Mouse (Mus musculus): ENCODE data around the gene Apod. TPM values are rescaled to one million over a fixed set of nuclear protein-coding genes. Genes with fewer than 3 reads are reported as not detected.
"Not testable (repeated sequence)": the region's sequence is repeated elsewhere in the genome, so short reads cannot be mapped to it uniquely, and the experiment has no call there.

Gene Apod
- 10 to 100 TPM in 1 of 2 experiments, 1 to 10 TPM in 1; 9.1 to 15.5 TPM for total RNA-seq (2021)
- long read RNA-seq, experiment 1, transcript Apod-203 (6 exons, 2,074 nt) = major isoform, 5 of 10 reads
- long read RNA-seq, experiment 1, partial matches to known transcripts = 0 of 10 reads
- long read RNA-seq, experiment 1, other reads (novel, unspliced or antisense) = 3 of 10 reads
- long read RNA-seq, experiment 2, partial matches to known transcripts = 0 of 2 reads
- long read RNA-seq, experiment 2, other reads (novel, unspliced or antisense) = 0 of 2 reads

- DNase-seq (ENCODE audit: low spot score in 2 of 2) = peak in 1 of 2 experiments; percentile 26
These were observed at the start of gene Apod for GRCm38 (mm10) chr16:31314497-31315233. Gene Apod (minus strand): TSS chr16:31314808.

GRCm38 (mm10) chr16:31363685-31364436, 49.3 kb upstream of the Apod start:
- no peak for DNase-seq (ENCODE audit: low spot score in 2 of 2)

DNA sequence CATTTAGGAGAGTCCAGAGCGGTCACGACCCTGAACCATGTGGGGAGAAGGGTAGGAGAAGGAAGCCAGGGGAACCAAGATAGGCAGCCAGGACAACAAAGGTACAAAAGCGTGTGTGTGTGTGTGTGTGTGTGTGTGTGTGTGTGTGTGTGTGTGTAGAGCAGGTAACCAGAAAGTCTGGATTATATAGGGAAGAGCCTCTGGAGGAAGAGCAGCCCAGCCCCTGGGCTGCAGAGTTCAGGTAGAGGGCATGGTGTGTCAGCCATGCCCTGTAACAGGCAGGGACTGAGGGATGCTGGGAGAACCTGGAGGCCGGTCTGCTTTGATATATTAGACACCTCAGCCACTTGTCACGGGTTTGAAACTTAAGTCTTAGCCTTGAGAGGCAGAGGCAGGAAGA, 44.9 kb upstream of the Apod start:
- DNase-seq (ENCODE audit: low spot score in 2 of 2) = no peak

GRCm38 (mm10) chr16:31358991-31359390, 44.4 kb upstream of the Apod start:
- DNase-seq (ENCODE audit: low spot score in 2 of 2) = no peak

GRCm38 (mm10) chr16:31358576-31358975, 44.0 kb upstream of the Apod start:
- DNase-seq (ENCODE audit: low spot score in 2 of 2) = no peak

DNA sequence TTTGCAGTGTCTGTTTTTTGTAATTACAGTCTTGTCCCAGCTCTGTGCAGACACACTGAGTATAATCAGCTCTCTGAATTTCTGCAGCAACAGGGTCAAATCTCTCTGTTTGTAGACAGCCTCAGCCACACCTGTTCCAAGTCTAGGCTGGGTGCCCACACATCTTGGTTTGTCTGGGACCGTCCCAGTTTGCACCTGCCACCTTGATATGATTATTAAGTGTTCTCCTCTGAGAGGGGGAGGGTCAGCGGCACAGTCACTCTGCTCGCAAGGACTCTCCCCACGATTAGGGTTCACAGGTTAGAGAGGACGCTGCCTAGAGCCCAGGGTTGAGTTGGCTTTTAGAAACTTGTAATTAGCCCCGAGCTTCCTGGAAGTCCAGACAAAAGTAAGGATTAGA, 41.3 kb upstream of the Apod start:
- no peak for DNase-seq (ENCODE audit: low spot score in 2 of 2)

DNA sequence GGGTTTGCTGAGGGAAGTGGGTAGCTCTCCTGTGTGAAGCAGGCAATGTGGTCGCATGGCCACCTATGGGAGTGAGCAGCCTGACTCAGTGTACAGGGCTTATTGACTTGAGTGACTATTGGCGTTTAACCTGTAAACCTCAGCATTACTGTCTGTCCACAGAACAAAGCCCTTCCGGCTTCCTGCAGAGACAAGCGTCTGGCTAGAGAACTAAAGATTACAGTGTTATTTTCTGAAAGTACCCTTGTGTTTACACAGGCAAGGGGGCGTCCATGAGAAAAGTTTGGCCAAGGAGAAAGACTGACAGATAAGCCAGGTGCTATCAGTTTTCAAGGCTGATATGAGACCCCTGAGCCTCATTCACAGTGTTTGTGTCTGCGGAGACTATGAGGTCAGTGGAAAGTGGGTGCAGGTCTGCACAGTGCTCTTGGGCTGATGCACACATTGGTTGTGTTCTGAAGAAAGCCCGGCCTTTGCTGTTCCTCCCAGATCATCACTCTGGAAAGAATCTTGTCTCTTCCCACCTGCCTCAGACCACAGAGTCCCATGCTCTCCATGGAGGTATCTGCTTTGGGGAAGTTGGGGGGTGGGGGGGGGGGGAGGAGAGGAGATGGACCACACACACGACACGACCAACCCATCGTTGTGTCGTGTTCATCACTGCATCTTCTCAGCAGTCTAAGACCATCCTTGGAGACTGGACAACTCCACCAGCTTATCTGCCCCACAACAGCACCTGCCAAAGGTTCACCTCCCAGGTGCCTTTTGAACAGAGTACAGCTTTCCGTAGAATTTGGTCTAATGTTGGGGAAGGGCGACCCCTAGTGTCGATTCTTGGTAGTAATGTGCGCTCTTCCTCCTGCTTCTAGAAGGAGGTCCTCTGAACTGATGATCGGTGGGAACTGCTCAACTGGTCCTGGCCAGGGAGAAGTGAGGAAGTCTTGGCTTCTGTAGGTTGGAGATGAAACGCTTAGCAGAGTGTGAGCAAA, 40.0 kb upstream of the Apod start:
- peak; percentile 31 to 52 for DNase-seq (ENCODE audit: low spot score in 2 of 2)

DNA sequence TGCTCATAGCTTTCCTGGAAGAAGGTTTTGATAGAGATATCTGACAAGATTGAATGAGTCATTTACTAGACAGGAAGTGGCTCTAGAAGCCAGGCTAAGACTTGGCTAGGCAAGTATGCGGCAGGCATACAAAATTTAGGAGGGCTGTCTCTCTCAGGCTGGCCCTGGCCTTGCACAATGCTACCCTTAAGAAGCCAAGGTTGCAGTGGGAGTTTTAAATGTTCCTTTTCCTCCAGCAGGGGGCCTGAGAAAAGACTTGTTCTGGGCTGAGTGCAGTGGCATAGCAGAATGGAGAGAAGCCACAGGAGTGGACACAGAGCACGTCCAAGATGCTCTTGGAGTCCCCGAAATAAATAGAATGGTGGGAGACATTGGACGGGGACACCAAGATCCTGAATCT, 38.4 kb upstream of the Apod start:
- DNase-seq (ENCODE audit: low spot score in 2 of 2) = no peak

GRCm38 (mm10) chr16:31347581-31347980, 33.0 kb upstream of the Apod start:
- DNase-seq (ENCODE audit: low spot score in 2 of 2) = peak; percentile 56 to 69

DNA sequence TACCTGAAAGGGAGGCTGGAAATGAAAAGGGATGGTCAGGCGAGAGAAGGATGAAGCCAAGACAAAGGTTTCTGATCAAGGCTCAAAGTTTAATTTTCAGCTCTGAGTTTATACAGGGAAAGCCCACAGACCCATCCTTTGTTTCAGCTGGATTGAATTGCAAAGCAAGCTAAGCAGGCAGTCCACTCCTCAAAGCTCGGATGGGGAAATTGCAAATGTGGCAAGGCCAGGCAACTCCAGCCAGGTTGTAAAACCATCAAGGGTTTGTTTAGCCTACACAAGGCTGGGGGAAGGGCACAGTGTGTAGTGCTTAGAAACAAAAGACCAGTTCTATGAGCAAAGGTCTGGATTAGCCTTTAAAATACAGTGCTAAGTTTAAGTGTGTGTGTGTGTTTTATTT, 28.4 kb upstream of the Apod start:
- no peak for DNase-seq (ENCODE audit: low spot score in 2 of 2)

DNA sequence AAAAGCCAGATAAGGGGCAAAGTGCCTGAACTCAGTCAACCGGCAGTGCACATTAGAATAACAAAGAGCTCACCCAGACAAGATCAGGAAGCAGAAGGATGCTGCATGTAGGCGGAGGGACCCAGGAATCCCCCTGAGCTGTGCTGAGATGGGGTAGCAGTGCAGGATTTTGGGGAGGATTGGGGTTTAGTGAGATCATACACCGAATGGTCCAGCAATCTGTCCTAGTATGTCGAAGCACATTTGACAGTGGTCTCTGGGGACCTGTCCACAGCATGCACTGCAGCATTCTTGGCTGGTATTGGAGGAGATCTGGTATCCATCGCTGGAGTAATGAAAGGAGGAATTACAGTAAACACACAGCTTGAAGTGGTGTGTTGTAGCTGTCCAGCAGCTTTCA, 27.9 kb upstream of the Apod start:
- DNase-seq (ENCODE audit: low spot score in 2 of 2) = no peak

GRCm38 (mm10) chr16:31339332-31339731, 24.7 kb upstream of the Apod start:
- DNase-seq (ENCODE audit: low spot score in 2 of 2) = no peak

GRCm38 (mm10) chr16:31337956-31338355, 23.3 kb upstream of the Apod start:
- DNase-seq (ENCODE audit: low spot score in 2 of 2) = no peak

DNA sequence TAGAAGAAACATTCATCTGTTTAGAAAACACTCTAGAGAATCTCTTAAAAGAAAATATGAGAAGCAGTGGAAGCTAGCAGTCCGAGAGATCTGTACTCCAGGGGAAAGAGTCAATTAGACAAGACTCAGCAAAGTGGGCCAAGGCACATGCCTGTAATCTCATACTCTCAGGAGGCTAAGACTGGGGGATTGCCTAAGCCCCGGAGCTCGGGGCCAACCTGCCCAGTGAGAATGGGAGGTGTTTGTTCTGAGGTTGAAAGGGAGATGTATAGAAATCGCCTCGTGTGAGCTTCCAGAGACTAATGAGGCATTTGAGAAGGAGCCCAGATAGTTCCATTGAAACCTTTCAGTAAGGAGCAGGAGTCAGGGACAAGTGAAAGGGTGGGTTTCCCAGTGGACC, 20.2 kb upstream of the Apod start:
- no peak for DNase-seq (ENCODE audit: low spot score in 2 of 2)

DNA sequence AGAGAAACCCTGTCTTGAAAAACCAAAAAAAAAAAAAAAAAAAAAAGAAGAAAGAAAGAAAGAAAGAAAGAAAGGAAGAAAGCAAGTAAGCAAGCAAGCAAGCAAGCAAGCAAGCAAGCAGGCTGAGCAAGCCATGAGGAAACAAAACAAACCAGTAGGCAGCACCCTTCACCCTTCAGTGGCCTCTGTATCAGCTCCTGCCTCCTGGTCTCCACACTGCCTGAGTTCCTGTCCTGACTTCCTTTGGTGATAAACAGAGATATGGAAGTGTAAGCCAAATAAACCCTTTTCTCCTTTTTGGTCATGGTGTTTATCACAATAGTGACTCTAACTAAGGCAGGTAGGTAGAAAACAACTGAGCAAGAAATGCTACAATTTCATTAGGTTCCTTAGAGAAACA, 18.0 kb upstream of the Apod start:
- DNase-seq (ENCODE audit: low spot score in 2 of 2) = no peak

GRCm38 (mm10) chr16:31330970-31331369, 16.4 kb upstream of the Apod start:
- not testable (repeated sequence) for DNase-seq (ENCODE audit: low spot score in 2 of 2)

DNA sequence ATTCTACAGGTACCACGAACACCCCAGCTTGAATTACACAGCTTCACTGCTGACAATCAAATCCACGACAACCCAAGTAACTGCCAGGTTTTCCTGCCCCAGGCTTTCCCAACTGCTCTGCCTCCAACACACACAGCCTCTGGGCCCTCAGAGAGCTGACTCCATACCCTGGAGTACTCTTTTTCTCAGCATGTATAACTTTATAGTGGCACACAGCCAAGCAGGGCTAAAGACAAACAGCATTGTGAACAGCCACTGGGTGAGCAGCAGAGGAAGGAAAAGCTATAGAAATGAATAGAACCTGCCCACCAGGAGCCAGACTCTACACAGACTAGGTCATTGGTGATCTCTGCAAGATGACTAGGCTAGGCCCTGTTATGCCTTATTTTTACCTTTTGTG, 15.1 kb upstream of the Apod start:
- DNase-seq (ENCODE audit: low spot score in 2 of 2) = no peak

GRCm38 (mm10) chr16:31327891-31328290, 13.3 kb upstream of the Apod start:
- DNase-seq (ENCODE audit: low spot score in 2 of 2) = no peak

GRCm38 (mm10) chr16:31327430-31327829, 12.8 kb upstream of the Apod start:
- DNase-seq (ENCODE audit: low spot score in 2 of 2) = no peak

DNA sequence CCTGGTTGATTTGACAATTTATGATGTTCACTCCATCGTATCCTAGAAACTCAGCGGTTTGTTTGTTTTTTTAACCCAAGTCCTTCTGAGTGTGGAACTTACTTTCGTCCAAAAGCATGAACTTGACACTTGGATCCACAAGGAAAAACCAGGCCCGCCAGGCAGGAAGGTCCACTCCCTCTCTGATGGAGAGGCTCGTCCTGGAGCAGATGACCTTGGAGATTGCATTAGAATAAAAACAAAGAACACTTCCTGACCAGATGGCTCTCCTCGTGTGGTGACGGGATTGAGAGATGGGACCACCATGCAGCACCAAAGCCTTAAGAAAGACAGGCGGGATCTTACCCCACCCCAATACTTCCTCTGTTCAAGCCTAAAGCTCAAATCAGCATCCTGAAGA, 12.1 kb upstream of the Apod start:
- DNase-seq (ENCODE audit: low spot score in 2 of 2) = no peak

DNA sequence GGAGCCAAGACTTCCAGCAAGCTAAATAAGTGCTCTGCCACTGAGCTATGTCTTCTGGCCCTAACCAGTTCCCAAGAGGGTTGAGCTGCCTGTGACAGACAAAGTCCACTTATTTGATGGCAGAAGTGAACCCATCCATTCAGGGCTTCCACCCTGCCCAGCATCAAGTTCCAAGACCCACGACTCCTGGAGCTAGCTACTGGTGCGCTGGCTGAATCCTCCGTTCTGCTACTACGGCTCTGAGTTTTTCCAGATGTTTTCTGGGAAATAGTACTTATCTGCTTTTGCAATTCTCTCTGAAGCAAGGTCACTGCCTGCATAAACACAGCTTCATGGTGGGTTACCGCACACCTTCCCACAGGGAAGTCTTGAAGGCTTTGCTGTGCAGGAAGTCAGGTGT, 11.4 kb upstream of the Apod start:
- DNase-seq (ENCODE audit: low spot score in 2 of 2) = no peak

All from gastrocnemius, postnatal 4 days (tissue).